Mouse (Mus musculus) forebrain, embryonic 13.5 days (tissue): ENCODE results near the gene Gpr22. TPM values are rescaled to one million over a fixed set of nuclear protein-coding genes. Genes with fewer than 3 reads are reported as not detected.

Experiments used
- polyA plus RNA-seq: library from polyadenylated mRNA; unstranded; fragments of >200 nt; fragmentation: Nextera tagmentation; extraction: Ambion mirVana; gene quantifications from 2 replicates; pipeline ENCODE4 v1.2.1, GENCODE M21; 2015

Gene Gpr22
- polyA plus RNA-seq, 1 experiment from 2014 or later, result 6.6 TPM

Other genes with a start within 250 kb of the Gpr22 start
- 14.7 and 15.9 TPM in 2 replicates for gene Cbll1, start 214.3 kb downstream of the Gpr22 start, polyA plus RNA-seq
- gene Slc26a4, start 154.0 kb downstream of the Gpr22 start, polyA plus RNA-seq, result 0.05 TPM in 1 of 2 replicates, not detected in the other
- gene Bcap29, start 79.3 kb downstream of the Gpr22 start, polyA plus RNA-seq, result 27.1 and 30.0 TPM in 2 replicates
- gene Dus4l, start 59.1 kb downstream of the Gpr22 start, polyA plus RNA-seq, result 11.2 and 12.9 TPM in 2 replicates
- gene Cog5, start 59.1 kb downstream of the Gpr22 start, polyA plus RNA-seq, result 24.2 and 27.6 TPM in 2 replicates
- 85.8 and 86.8 TPM in 2 replicates for gene Hbp1, start 236.6 kb upstream of the Gpr22 start, polyA plus RNA-seq